Mouse (Mus musculus) embryo, embryonic 9.5 days (tissue): ENCODE measurements around the gene Hist1h2ag.
A peak's percentile ranks its signal among the peaks of the same experiment; 100 is the strongest.

ENCODE experiments used
- DNase-seq: peaks from one replicate; pipeline ENCODE4 v3.0.0-alpha.2; 2017; ENCODE audit errors: extremely low spot score

Hist1h2ag gene

DNA sequence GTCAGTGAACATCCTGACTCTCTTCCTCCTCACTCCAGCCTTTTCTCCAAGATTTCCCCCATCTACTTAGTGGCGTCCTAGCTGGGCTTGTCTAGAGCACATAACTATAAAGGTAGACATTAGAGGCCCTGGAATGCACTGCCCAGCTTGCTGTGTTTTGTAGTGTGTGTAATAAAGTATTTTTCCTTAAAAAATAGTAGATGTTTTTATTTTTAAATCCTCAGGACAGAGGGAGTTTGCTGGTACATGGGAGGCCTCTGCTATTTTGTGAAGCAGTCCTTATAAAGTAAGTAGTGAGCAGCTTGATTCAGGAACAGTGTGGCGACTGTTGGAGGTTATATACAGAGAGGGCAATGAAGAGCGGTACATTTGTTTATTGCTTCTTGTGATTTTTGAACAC, 34.0 kb downstream of the Hist1h2ag start:
- DNase-seq, result no peak

DNA sequence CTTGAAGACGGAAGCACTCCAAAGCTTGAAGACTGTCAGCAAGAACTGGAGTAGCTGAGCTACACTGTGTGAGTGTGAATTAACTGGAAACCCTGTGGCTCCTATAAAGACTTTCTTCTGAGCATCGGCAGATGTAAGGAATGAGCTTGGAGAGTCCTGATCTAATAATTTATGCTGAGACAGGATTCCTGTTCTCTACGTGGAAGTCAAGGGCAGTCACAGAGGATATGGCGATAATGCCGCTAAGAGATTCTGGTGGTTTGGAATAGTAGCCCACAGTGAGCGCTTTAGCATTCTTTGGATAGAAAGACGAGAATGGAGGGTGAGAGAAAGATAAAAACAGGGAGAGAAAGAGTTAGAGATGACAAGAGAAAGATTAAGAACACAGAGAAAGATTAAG, 34.9 kb downstream of the Hist1h2ag start:
- no peak for DNase-seq

DNA sequence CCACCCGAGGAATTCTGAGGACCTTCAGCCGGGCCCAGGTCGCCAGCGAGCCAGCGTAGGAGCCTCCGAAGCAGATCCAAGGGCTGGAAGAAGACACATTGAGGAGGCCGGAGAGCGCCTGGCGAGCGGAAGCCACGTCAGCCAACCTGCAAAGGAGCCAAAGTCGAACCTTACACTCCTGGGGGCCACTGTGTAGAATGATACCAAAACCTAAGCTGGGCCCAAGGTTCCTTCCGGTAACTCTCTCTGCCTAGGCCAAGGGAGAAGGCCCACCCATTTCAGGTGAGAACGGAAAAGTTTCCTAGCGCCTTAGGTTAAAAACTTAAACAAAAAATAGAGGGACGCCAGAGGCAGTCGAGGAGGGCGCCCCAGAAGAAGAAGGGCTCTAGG, 35.6 kb downstream of the Hist1h2ag start:
- no peak for DNase-seq

DNA sequence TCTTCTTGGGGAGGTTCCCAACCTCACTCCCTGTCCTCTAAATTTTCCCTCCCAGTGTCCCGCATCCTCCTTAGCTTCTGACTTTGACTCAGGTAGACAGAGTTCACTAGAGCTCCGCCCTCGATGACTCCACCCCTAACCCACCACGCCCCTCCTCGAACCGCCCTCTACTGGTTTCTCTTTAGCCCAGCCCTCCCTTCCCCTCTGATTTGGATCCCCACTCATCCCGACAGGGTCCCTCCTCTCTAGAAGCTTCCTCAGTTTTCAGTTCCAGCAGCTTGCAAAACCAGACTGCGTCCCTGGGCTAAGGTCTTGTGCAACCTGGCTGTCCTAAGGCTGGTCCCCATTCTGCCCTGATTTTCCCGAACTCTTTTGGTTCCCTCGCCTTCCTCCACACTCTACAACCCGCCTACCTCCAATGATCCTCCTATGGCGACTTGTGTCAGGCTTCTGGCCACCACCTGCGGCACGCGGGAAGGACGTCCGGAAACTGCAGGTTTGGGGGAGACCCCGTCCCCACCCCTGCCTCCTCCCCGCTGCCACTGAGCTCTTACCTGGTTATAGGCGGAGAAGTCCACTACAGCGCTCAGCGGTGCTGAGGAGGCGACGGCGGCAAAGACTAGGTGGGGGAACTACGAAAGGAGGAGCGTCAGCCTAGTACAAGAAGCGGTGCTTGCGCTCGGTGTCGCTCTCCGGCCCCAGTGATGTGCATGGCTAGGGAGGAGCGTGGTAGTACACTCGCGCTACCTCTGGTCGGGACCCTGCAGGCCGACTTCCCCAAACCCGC, 36.2 kb downstream of the Hist1h2ag start:
- peak; percentile 84 for DNase-seq

DNA sequence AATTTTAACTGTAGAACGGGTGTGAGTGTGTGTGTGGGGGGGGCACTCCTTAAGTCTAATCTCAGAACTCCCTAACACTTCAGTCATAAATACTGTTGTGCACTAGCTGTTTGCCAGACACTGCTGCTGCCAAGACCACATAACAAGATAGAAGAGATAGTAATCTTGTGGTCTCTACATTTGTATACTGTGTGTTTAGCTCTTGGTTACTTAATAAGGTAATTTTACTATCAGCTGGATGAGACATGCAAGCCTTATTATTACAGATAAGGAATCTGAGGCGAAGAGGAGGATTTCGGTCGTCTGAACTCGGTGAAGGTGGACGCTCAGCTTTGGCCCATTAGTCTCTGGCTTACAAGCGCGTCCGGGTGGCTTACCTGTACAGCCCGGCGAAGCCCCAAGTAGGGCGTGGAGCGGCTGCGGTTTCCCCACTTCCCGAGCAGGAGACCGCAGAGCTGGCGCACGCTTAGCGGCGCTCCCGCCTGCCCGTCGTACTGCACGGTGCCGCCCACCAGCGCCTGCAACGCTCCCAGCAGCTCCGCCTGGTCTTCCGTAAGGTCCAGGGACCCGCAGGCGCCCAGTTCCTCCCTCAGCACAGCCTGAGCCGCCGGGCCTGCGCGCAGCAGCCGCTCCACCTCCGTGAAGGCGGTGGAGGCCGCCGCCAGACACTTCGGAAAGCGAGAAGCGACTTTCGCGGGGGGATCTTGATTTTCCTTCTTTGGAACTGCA, 37.0 kb downstream of the Hist1h2ag start:
- no peak for DNase-seq

DNA sequence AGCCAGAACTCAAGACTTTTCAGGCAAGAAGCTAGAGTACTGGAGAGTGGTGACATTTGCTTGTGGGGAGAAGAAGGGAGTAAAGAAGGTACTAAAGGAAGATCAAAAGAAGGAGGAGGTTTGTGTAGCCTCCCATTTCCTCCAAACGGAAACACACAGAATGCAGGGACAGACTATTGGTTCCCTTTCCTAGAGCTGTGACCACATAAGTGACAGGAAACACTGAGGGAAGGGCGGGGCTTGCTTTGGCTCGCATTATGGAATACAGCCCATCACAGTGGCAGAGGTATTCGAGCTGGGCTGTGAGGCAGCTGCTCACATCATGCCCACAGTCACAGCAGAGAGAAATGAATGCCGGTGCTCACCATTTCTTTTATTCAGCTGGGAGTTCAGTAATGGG, 40.9 kb downstream of the Hist1h2ag start:
- DNase-seq, result no peak

- DNase-seq, result no peak
Measured at GRCm38 (mm10) chr13:22001346-22001745, 41.4 kb downstream of the Hist1h2ag start.

- DNase-seq, result no peak
Measured at GRCm38 (mm10) chr13:21999147-21999546, 43.6 kb downstream of the Hist1h2ag start.

GRCm38 (mm10) chr13:21998412-21998811, 44.3 kb downstream of the Hist1h2ag start:
- DNase-seq, result no peak

- no peak for DNase-seq
Measured at GRCm38 (mm10) chr13:21997821-21998220, 44.9 kb downstream of the Hist1h2ag start.

DNA sequence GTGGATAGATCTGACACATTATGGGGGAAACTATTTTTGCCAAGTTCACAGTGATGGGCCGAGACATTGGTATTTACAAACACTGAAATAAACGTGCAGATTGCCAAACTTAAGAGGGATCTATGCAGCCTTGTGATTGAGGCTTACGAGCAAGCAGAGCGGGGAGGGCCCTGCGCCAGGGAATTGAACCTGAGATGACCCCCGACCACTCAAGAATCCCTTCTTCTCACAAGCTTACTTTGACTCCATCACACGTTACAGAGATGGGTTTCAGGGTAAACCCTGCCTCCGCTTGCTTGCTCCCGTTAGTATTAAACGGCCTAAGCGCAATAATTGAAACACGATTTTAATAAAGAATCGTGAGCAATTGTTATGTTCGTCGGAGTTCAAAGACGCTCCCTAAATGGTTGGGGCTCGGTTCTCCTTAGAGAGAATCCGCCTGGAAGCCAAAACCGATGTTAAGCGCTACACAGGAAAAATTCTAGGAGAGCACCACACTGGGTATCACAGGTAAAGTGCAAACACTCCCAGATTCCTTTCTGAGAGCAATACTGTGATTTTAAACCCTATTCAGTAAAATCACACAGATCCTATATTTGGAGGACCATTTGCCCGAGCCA, 45.4 kb downstream of the Hist1h2ag start:
- DNase-seq, result no peak

DNA sequence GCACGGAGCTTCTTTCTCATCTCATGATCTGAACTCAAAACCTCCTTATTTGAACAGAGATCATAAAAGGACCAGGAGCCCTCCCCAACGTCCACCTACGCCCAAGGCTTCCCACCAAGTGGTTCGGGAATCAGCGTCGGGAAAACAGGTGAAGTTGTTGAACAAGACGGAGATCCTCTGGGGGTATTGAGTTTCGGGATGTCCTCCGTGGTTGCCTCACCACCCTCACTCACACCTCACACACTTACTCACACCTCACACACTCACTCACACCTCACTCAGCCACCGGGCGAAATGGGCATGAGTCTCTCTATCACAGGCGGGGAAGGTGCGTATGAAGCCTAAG, 45.9 kb downstream of the Hist1h2ag start:
- DNase-seq, result no peak

- peak; percentile 86 for DNase-seq
Measured at GRCm38 (mm10) chr13:21996101-21996839, 46.5 kb downstream of the Hist1h2ag start.

GRCm38 (mm10) chr13:21995331-21995914, 47.3 kb downstream of the Hist1h2ag start:
- peak; percentile 62 for DNase-seq

DNA sequence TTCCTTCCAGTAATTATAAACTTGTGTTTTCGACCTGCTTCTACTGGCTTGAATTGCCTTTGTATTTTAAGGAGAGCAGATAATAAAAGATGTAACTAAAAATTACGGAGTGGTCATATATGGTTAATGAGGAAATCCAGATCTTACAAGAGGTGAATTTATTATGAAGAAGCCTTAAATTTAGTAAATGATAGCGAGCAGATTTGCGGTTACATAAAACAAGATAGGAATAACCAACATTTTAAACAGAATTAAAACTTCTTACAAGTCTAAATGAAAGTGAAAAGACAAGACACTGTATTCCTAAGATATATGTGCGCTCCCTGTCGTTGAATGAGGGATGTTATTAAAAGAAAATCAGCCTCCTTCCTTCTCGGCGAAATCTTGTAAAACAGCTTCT, 47.8 kb downstream of the Hist1h2ag start:
- no peak for DNase-seq

DNA sequence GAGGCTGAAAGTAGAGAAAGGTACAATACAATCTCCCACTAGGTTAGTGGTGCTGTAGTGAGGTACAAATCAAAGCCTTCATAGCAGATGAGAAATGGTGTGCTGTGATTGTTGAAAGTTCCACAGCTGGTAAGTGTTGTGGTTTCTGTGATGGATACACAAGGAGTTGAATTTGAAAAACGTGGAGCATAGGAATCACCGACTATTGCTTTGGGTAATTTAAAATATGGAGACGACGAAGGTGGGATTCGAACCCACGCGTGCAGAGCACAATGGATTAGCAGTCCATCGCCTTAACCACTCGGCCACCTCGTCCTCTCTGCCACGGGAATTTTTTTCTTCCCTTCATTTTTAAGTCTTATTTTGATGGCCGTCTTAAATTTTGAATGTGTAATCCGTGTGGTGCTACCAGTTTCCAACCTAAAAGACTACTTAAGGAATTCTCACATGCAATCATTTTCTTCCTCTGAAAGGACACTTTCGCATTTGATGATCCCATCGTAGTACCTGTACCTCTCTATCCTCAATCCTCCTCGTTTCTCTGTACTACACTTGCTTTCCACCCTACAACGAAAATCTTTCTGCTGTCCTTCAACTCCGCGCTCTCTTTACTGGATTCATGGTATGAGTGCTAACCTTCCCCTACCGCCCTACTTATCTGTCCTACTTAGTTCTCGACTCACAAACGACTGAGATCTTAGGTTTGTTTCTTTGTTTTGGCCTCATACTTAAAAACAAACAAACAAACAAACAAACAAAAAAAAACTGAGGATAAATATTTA, 48.6 kb downstream of the Hist1h2ag start:
- DNase-seq, result peak; percentile 91

- DNase-seq, result no peak
Measured at GRCm38 (mm10) chr13:21992550-21992949, 50.2 kb downstream of the Hist1h2ag start.
